In the genomic region with DNA sequence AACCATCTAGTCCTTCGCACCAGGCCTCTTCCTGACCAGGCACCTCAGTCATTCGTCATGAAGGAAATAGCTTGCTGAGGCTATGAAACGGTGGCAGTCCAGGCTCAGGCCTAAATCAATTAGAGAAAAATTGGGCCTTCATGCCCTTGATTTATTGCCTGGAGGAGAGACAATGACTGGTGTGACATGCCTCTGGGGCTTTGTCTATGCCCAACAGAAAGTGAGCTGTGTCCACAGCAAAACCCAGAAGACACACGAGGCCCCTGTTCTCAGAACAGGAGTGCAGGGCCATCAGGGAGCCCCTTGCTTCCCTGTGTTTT, we compare ENCODE assay signal across 21 mouse cellular contexts.
DNase-seq lines count a peak whose midpoint lies in the region; ATAC-seq and TF ChIP-seq lines count a peak whose summit lies in the region.
"Had no signal": no experiment of that assay in that cellular context is flagged by ENCODE, and none has a peak within 500 bp of the region (broad histone marks: within the 10 kb centered on the region; RNA-seq: fewer than 3 reads in every experiment).

No protein-coding gene starts in this region.

- no peaks in the 10 kb centered on the region for H3K27me3 ChIP-seq in intestine, embryonic 14.5 days (replicated peaks; ENCODE audit: control insufficient read depth, insufficient read depth, low read length)
- no peaks in the 10 kb centered on the region for H3K27me3 ChIP-seq in intestine, postnatal 0 days (replicated peaks; ENCODE audit: control insufficient read depth, insufficient read depth, low read length)
- no peaks in the 10 kb centered on the region for H3K27me3 ChIP-seq in stomach, embryonic 14.5 days (ENCODE audit: control insufficient read depth, insufficient read depth, low read length)
- no peaks in the 10 kb centered on the region for H3K27me3 ChIP-seq in stomach, postnatal 0 days (ENCODE audit: control insufficient read depth, insufficient read depth, low read length)
- H3K27me3 ChIP-seq in intestine, embryonic 15.5 days (replicated peaks): no peaks in the 10 kb centered on the region
- no peaks in the 10 kb centered on the region for H3K27me3 ChIP-seq in stomach, embryonic 16.5 days (ENCODE audit: control insufficient read depth, insufficient read depth, low read length)
- H3K27me3 ChIP-seq: CH12.LX had no signal

- no peak overlapping the region for H3K4me3 ChIP-seq in intestine, embryonic 14.5 days (ENCODE audit: low read depth, low read length)
- H3K4me3 ChIP-seq in intestine, postnatal 0 days (ENCODE audit: low read depth, low read length): no peak overlapping the region
- H3K4me3 ChIP-seq in stomach, embryonic 14.5 days (ENCODE audit: low read depth, low read length): no peak overlapping the region
- H3K4me3 ChIP-seq in stomach, postnatal 0 days (ENCODE audit: low read depth, low read length): no peak overlapping the region
- H3K4me3 ChIP-seq in intestine, embryonic 15.5 days (replicated peaks): no peak overlapping the region
- no peak overlapping the region for H3K4me3 ChIP-seq in stomach, embryonic 16.5 days (replicated peaks; ENCODE audit: low read length)
- H3K4me3 ChIP-seq in gastrocnemius, adult 2 months: no peak overlapping the region
- H3K4me3 ChIP-seq: layer of hippocampus, adult 2 months had no signal

- no peak; the same call in none of the 2 replicates for ATAC-seq in intestine, embryonic 14.5 days (replicated peaks; ENCODE audit: low FRiP score, low TSS enrichment, low read depth)
- no peak for ATAC-seq in intestine, postnatal 0 days
- ATAC-seq in stomach, embryonic 14.5 days (ENCODE audit: insufficient number of reproducible peaks, insufficient read depth, low FRiP score, low read depth): peak; percentile 56; the same call in 1 of the 2 replicates
- ATAC-seq in stomach, postnatal 0 days (ENCODE audit: low FRiP score, low TSS enrichment): no peak
- peak; percentile 70 for ATAC-seq in intestine, embryonic 15.5 days
- peak; percentile 37; the same call in 1 of the 2 replicates for ATAC-seq in stomach, embryonic 16.5 days (ENCODE audit: insufficient read depth, low FRiP score)
- ATAC-seq: inflammation-experienced regulatory T-cells, adult 6 months had no signal

- TF ChIP-seq CTCF in intestine, postnatal 0 days (IDR thresholded peaks at IDR 0.05; ENCODE audit: low read depth): no peak
- no peak for TF ChIP-seq CTCF in stomach, postnatal 0 days (IDR thresholded peaks at IDR 0.05; ENCODE audit: low read depth)
- no peak for TF ChIP-seq CTCF in gastrocnemius, adult 2 months (IDR thresholded peaks at IDR 0.05)

- no peaks in the 10 kb centered on the region for H3K9me3 ChIP-seq in intestine, embryonic 14.5 days (ENCODE audit: control insufficient read depth, low read length)
- H3K9me3 ChIP-seq in intestine, postnatal 0 days (ENCODE audit: control insufficient read depth): no peaks in the 10 kb centered on the region
- H3K9me3 ChIP-seq in stomach, embryonic 14.5 days (ENCODE audit: control insufficient read depth, low read depth, low read length): no peaks in the 10 kb centered on the region
- H3K9me3 ChIP-seq in stomach, postnatal 0 days (ENCODE audit: control insufficient read depth, low read length): no peaks in the 10 kb centered on the region
- no peaks in the 10 kb centered on the region for H3K9me3 ChIP-seq in intestine, embryonic 15.5 days
- H3K9me3 ChIP-seq in stomach, embryonic 16.5 days (replicated peaks; ENCODE audit: control insufficient read depth, low read length): no peaks in the 10 kb centered on the region

- intact Hi-C loops in gastrocnemius, adult 2 months (cut with DNase I): no loop called here

- H3K4me2 ChIP-seq in intestine, embryonic 14.5 days (ENCODE audit: low read length): no peak overlapping the region
- H3K4me2 ChIP-seq in intestine, postnatal 0 days (replicated peaks; ENCODE audit: low read depth): no peak overlapping the region
- no peak overlapping the region for H3K4me2 ChIP-seq in stomach, embryonic 14.5 days (replicated peaks; ENCODE audit: low read depth, low read length)
- no peak overlapping the region for H3K4me2 ChIP-seq in stomach, postnatal 0 days (replicated peaks; ENCODE audit: low read depth)
- H3K4me2 ChIP-seq in intestine, embryonic 15.5 days (replicated peaks): no peak overlapping the region
- H3K4me2 ChIP-seq in stomach, embryonic 16.5 days (ENCODE audit: low read depth, low read length): no peak overlapping the region
- H3K4me2 ChIP-seq: heart, embryonic 11.5 days had no signal

- no peaks in the 10 kb centered on the region for H3K4me1 ChIP-seq in intestine, embryonic 14.5 days (replicated peaks; ENCODE audit: control insufficient read depth, insufficient read depth, low read length)
- H3K4me1 ChIP-seq in intestine, postnatal 0 days (replicated peaks; ENCODE audit: control insufficient read depth, insufficient read depth, low read length): no peaks in the 10 kb centered on the region
- H3K4me1 ChIP-seq in stomach, embryonic 14.5 days (ENCODE audit: control insufficient read depth, insufficient read depth, low read length): no peaks in the 10 kb centered on the region
- H3K4me1 ChIP-seq in stomach, postnatal 0 days (replicated peaks; ENCODE audit: control insufficient read depth, insufficient read depth): no peaks in the 10 kb centered on the region
- no peaks in the 10 kb centered on the region for H3K4me1 ChIP-seq in intestine, embryonic 15.5 days (replicated peaks)
- no peaks in the 10 kb centered on the region for H3K4me1 ChIP-seq in stomach, embryonic 16.5 days (ENCODE audit: control insufficient read depth, insufficient read depth, low read length)

- H3K27ac ChIP-seq in intestine, embryonic 14.5 days (ENCODE audit: low read depth): 0 out of 2 replicates have a peak overlapping the region, but pooled peaks have one; percentile 0
- no peak overlapping the region for H3K27ac ChIP-seq in intestine, postnatal 0 days (ENCODE audit: low read depth, low read length)
- H3K27ac ChIP-seq in stomach, embryonic 14.5 days (ENCODE audit: low read length): no peak overlapping the region
- no peak overlapping the region for H3K27ac ChIP-seq in stomach, postnatal 0 days (replicated peaks)
- H3K27ac ChIP-seq in intestine, embryonic 15.5 days: no peak overlapping the region
- no peak overlapping the region for H3K27ac ChIP-seq in stomach, embryonic 16.5 days (ENCODE audit: low read length)
- no peak overlapping the region for H3K27ac ChIP-seq in gastrocnemius, adult 2 months
- H3K27ac ChIP-seq: kidney, postnatal 0 days; layer of hippocampus, adult 2 months; liver, embryonic 14.5 days; macrophage had no signal

- no peak overlapping the region for H3K9ac ChIP-seq in intestine, embryonic 14.5 days (ENCODE audit: low read length)
- no peak overlapping the region for H3K9ac ChIP-seq in intestine, postnatal 0 days (ENCODE audit: low read depth, low read length)
- H3K9ac ChIP-seq in stomach, embryonic 14.5 days (replicated peaks; ENCODE audit: low read depth, low read length): no peak overlapping the region
- no peak overlapping the region for H3K9ac ChIP-seq in stomach, postnatal 0 days (ENCODE audit: low read length)
- no peak overlapping the region for H3K9ac ChIP-seq in intestine, embryonic 15.5 days
- H3K9ac ChIP-seq in stomach, embryonic 16.5 days (ENCODE audit: low read length): no peak overlapping the region
- H3K9ac ChIP-seq: forebrain, postnatal 0 days; liver, embryonic 14.5 days had no signal

- no peak for DNase-seq in intestine, embryonic 14.5 days (ENCODE audit: low spot score)
- no peak for DNase-seq in stomach, postnatal 0 days (ENCODE audit: low spot score)
- no peak for DNase-seq in gastrocnemius, adult 2 months
- DNase-seq in heart, postnatal 4 days: no peak
- DNase-seq: cerebellum, adult 8-10 months; forebrain, postnatal 0 days; heart, postnatal 14 days; layer of hippocampus, postnatal 36 days; right cerebral cortex, postnatal 4 days; thymus, postnatal 25 days had no signal

- no peak for TF ChIP-seq EP300 in stomach, postnatal 0 days (optimal IDR thresholded peaks at IDR 0.05)

- 42% methylated on average over 4 of the region's 4 CpGs for WGBS in intestine, embryonic 14.5 days
- 61% methylated on average over 4 of the region's 4 CpGs for WGBS in intestine, postnatal 0 days
- 38% methylated on average over 4 of the region's 4 CpGs for WGBS in stomach, embryonic 14.5 days
- WGBS in stomach, postnatal 0 days: 62% methylated on average over 4 of the region's 4 CpGs
- WGBS in intestine, embryonic 15.5 days: 49% methylated on average over 4 of the region's 4 CpGs
- WGBS in stomach, embryonic 16.5 days: 48% methylated on average over 4 of the region's 4 CpGs

- no peaks in the 10 kb centered on the region for H3K36me3 ChIP-seq in intestine, embryonic 14.5 days (ENCODE audit: control insufficient read depth, insufficient read depth, low read length)
- no peaks in the 10 kb centered on the region for H3K36me3 ChIP-seq in intestine, postnatal 0 days (ENCODE audit: control insufficient read depth, insufficient read depth)
- no peaks in the 10 kb centered on the region for H3K36me3 ChIP-seq in stomach, embryonic 14.5 days (ENCODE audit: control insufficient read depth, insufficient read depth, low read length)
- H3K36me3 ChIP-seq in stomach, postnatal 0 days (ENCODE audit: control insufficient read depth, insufficient read depth, low read length): no peaks in the 10 kb centered on the region
- H3K36me3 ChIP-seq in intestine, embryonic 15.5 days: no peaks in the 10 kb centered on the region
- no peaks in the 10 kb centered on the region for H3K36me3 ChIP-seq in stomach, embryonic 16.5 days (ENCODE audit: control insufficient read depth, insufficient read depth, low read length)

Comparison
In these comparisons a context has a peak if more than half of its experiments do, and no peak if none do; other contexts are left out.
1. ATAC-seq: peak in stomach, embryonic 14.5 days (single experiment), intestine, embryonic 15.5 days (single experiment) and stomach, embryonic 16.5 days (single experiment); none in intestine, embryonic 14.5 days (single experiment), intestine, postnatal 0 days (single experiment) and stomach, postnatal 0 days (single experiment).